Mouse (Mus musculus): ENCODE measurements around the gene a. TPM values are rescaled to one million over a fixed set of nuclear protein-coding genes. Genes with fewer than 3 reads are reported as not detected.
"Not testable (repeated sequence)": the region's sequence is repeated elsewhere in the genome, so short reads cannot be mapped to it uniquely, and the experiment has no call there.

The a gene
- polyA plus RNA-seq, 1 experiment from 2014 or later: 0.94 TPM

DNA sequence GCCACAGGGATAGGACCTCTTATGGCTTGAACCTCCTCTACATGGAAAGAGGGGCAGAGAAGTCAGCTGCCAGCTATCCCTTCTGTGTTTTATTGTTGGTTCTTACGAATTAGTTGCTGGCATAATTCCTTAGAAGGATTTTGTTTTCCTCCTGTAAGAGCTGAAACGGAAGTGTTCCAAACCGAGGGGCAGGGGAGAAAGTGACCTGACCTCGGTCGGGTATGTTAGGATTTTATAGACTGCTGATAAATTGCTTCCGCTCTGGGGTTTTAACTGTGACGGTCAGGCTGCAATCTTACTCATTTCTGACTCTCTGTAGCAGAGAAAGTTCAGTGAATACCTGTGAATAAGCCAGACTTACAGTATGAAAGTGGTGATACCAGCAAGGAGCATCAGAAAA, 158.2 kb downstream of the a start:
- WGBS: 84% methylated on average over 7 of the region's 7 CpGs
- DNase-seq (ENCODE audit: low spot score): no peak
- H3K27ac ChIP-seq (replicated peaks): no peak overlapping the region
- H3K27me3 ChIP-seq (ENCODE audit: low read depth, poor library complexity, severe bottlenecking): no peaks in the 10 kb centered on the region
- no peaks in the 10 kb centered on the region for H3K9me3 ChIP-seq (replicated peaks)
- H3K36me3 ChIP-seq: no peaks in the 10 kb centered on the region
- H3K4me3 ChIP-seq: no peak overlapping the region
- no peaks in the 10 kb centered on the region for H3K4me1 ChIP-seq

DNA sequence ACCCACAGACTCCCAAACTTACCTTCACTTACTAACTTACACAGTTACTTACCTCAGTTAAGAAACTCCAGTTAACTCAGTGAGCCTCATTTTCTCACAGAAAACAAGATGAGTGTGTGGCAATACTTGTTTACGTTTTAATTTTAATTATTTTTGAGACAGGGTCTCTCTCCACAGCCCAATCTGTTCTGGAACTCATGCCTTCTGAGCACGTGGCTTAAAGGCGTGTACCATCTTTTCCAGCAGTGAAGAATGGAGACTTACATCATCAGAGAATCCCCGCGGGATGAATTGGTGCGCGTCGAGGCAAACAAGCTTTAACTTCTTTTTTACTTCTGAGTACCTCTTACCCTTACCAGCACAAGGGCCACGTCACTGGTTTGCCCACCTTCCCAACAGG, 158.7 kb downstream of the a start:
- H3K4me1 ChIP-seq: no peaks in the 10 kb centered on the region
- no peaks in the 10 kb centered on the region for H3K27me3 ChIP-seq (ENCODE audit: low read depth, poor library complexity, severe bottlenecking)
- H3K9me3 ChIP-seq (replicated peaks): no peaks in the 10 kb centered on the region
- H3K27ac ChIP-seq (replicated peaks): no peak overlapping the region
- no peaks in the 10 kb centered on the region for H3K36me3 ChIP-seq
- WGBS: 81% methylated on average over 9 of the region's 9 CpGs
- H3K4me3 ChIP-seq: no peak overlapping the region
- no peak for DNase-seq (ENCODE audit: low spot score)

DNA sequence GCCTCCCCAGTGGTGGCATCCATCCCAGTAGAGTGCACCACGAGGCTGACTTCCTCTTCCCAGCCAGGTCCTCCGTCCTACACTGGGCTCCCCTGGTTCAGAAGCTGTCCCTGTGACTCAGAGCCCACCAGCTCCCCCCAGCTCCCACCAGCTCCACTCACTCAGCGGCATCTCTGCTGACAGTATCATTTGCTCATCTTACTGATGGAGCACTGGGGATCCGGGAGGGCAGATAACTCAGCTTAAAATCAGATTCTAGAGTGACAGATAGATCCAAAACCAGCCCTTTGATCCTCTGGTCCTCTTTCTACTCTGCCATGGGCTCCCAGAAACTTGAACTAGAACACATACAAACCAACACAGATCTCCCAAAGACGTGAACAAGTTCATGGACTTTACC, 159.4 kb downstream of the a start:
- no peaks in the 10 kb centered on the region for H3K36me3 ChIP-seq
- 0 out of 2 replicates have a peak overlapping the region, but pooled peaks have one; percentile 9 for H3K27ac ChIP-seq (replicated peaks)
- no peaks in the 10 kb centered on the region for H3K4me1 ChIP-seq
- H3K27me3 ChIP-seq (ENCODE audit: low read depth, poor library complexity, severe bottlenecking): no peaks in the 10 kb centered on the region
- 70% methylated on average over 5 of the region's 5 CpGs for WGBS
- no peaks in the 10 kb centered on the region for H3K9me3 ChIP-seq (replicated peaks)
- H3K4me3 ChIP-seq: no peak overlapping the region
- DNase-seq (ENCODE audit: low spot score): no peak

DNA sequence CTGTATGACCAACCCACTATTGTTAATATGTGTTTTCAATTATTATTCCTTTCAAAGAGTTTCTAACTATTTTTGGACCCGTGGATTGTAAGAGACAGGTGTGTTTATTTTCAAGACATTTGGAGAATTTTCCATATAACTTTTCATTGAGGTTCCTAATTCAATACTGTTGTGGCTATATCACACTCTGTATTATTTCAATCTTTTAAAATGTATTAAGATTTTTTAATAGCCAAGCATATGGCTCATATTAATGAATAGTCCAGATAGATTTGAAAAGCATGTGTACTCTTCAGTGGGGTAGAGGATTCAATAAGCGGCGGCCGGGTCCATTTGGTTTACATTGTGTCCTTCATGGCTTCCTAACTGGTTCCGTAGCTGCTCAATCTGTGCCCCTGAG, 168.3 kb downstream of the a start:
- no peaks in the 10 kb centered on the region for H3K36me3 ChIP-seq
- H3K27ac ChIP-seq (replicated peaks): no peak overlapping the region
- 93% methylated on average over 5 of the region's 5 CpGs for WGBS
- DNase-seq (ENCODE audit: low spot score): no peak
- peaks cover 4% of the 10 kb centered on the region; the same call in 1 of the 2 replicates for H3K4me1 ChIP-seq
- no peak overlapping the region for H3K4me3 ChIP-seq
- no peaks in the 10 kb centered on the region for H3K9me3 ChIP-seq (replicated peaks)
- H3K27me3 ChIP-seq (ENCODE audit: low read depth, poor library complexity, severe bottlenecking): no peaks in the 10 kb centered on the region

DNA sequence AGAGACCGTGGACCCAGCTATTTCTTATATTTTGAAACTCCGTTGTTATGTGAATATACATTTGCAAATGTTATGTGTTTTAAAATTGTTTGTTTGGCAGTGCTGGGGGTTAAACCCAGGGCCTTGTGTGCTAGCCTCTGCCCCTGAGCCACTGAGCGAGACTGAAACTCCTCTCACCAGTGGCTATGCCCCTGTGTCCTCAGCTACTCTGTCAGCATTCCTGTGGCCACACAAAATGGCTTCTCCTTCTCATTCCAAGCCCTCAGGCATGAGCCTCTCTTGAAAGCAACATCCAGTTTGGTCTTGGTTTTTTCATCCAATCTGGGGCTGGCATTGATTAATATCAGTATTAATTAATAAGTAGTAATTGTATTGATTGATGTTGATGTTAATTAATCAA, 168.7 kb downstream of the a start:
- no peaks in the 10 kb centered on the region for H3K36me3 ChIP-seq
- no peak overlapping the region for H3K4me3 ChIP-seq
- WGBS: 88% methylated on average over 3 of the region's 3 CpGs
- DNase-seq (ENCODE audit: low spot score): no peak
- no peaks in the 10 kb centered on the region for H3K9me3 ChIP-seq (replicated peaks)
- no peak overlapping the region for H3K27ac ChIP-seq (replicated peaks)
- H3K4me1 ChIP-seq: peaks cover 4% of the 10 kb centered on the region; the same call in 1 of the 2 replicates
- H3K27me3 ChIP-seq (ENCODE audit: low read depth, poor library complexity, severe bottlenecking): no peaks in the 10 kb centered on the region

DNA sequence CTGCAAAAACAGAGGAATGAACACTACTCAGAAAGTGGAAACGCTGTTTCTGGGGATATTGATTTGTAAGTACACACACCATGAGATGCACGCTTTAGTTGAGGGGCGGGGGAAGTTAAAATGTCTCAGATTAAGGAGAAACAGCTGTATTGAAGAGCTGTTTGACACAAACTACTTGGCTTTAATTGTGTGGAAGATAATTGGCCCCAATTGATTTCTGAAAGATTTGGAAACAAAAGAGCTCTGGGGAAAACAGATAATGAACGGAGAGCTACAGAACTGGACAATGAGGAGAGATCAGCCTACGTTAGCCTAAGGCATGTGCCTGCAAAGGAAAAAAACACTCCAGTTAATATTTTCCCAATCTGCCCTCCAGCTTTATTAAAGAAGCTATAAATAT, 172.0 kb downstream of the a start:
- Histone ChIP-seq H3K36me3 (no peaks in the 10 kb centered on the region), H3K4me1 (peaks cover 4% of the 10 kb centered on the region; the same call in 1 of the 2 replicates), H3K27me3 (ENCODE audit: low read depth, poor library complexity, severe bottlenecking) (no peaks in the 10 kb centered on the region), H3K9me3 (replicated peaks) (no peaks in the 10 kb centered on the region), H3K27ac (replicated peaks) (no peak overlapping the region), H3K4me3 (no peak overlapping the region)
- 56% methylated on average over 5 of the region's 5 CpGs for WGBS
- no peak for DNase-seq (ENCODE audit: low spot score)

DNA sequence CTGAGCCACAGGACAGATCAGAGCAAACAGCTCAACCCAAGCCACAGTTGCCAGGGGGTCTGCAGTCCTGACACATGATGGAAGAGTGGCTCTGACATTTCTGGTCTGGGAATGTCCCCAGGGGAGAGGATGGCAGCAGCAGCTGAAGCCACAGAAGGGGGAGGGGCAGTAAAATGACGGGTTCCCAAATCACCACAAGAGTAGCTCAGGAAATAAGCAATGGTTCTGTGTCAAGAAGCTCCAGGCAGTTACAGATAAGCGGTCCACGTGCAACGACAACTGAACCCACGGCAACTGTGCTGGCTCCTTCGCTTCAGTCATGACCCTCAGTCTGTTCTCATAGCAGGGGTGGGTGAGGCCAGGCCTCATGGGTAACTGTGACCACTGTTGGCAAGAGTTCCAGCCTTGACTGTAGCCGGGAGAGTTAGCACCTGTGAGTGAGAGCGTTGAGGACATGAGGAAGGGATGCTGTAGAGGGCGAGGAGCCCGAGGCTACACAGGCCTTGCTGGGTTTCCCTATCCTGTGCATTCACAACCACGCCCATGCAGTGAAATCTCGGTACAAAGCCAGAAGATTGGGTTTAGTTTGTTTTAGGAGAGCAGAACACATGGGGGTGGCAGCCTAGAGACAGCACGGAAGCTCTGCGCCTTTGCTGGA, 178.7 kb downstream of the a start:
- 75% methylated on average over 14 of the region's 14 CpGs for WGBS
- not testable (repeated sequence) for H3K36me3 ChIP-seq; H3K4me1 ChIP-seq; DNase-seq (ENCODE audit: low spot score); H3K27me3 ChIP-seq (ENCODE audit: low read depth, poor library complexity, severe bottlenecking); H3K4me3 ChIP-seq; H3K9me3 ChIP-seq (replicated peaks); H3K27ac ChIP-seq (replicated peaks)

DNA sequence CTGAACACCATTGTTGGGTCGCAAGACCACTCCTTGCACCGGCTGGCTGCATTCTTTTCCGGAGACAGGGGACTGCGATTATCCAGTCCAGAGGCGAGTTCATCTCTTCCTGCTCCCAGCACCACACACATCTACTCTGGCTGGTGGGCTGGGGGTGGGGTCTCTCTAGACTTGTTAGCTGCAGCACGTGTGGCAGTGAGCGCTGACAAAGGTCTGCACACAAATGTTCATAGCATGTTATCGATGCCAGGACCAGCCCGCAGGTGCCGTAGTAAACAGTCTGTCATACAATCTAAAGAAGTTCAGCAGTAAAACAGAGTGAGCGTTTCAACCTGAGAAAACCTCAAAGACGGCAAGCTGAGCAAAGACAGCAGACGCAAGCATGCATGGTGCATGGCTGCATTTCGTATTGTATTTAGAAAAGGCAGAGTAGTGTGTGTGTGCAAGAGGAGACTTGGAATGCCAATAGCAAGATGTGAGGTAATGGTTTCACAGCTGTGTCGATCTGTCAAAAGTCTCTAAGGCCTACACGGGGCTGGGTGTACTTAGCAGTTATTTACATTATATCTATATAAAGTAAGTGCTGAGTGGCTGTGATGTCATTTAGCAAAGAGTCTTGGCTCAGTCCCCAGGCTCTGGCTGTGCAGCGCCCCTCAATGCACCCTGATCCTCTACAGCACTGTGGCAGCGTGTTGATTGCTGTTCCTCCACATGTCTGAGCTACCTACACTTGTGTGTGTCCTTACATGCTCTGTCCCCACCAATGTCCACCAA, 180.9 kb downstream of the a start:
- no peak for DNase-seq (ENCODE audit: low spot score)
- no peak overlapping the region for H3K27ac ChIP-seq (replicated peaks)
- WGBS: 75% methylated on average over 18 of the region's 18 CpGs
- H3K4me3 ChIP-seq: no peak overlapping the region
- 0 out of 2 replicates have a peak, but pooled peaks cover 6% of the 10 kb centered on the region for H3K4me1 ChIP-seq
- no peaks in the 10 kb centered on the region for H3K27me3 ChIP-seq (ENCODE audit: low read depth, poor library complexity, severe bottlenecking)
- no peaks in the 10 kb centered on the region for H3K9me3 ChIP-seq (replicated peaks)
- H3K36me3 ChIP-seq: no peaks in the 10 kb centered on the region

DNA sequence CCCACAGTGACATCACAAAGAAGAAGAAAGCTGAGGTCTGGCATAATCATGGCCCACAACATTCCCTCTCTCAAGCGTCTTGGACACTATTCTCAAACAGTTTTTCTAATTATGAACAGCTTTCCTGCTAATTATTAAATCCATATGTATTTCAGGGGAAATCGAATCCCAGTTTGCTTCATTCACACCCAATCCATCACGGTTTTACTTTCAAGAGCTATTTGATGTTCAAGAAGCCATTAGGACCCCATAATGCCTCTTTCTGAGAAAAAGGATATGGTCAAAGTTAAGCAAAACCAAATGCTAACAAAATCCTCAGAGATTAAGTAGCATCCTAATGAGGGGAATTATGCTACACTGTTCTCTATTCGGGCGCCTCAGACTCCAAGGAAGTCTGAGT, 181.8 kb downstream of the a start:
- no peak for DNase-seq (ENCODE audit: low spot score)
- H3K27me3 ChIP-seq (ENCODE audit: low read depth, poor library complexity, severe bottlenecking): no peaks in the 10 kb centered on the region
- H3K4me1 ChIP-seq: 0 out of 2 replicates have a peak, but pooled peaks cover 6% of the 10 kb centered on the region
- H3K4me3 ChIP-seq: no peak overlapping the region
- 78% methylated on average over 5 of the region's 5 CpGs for WGBS
- H3K27ac ChIP-seq (replicated peaks): no peak overlapping the region
- H3K9me3 ChIP-seq (replicated peaks): no peaks in the 10 kb centered on the region
- no peaks in the 10 kb centered on the region for H3K36me3 ChIP-seq

DNA sequence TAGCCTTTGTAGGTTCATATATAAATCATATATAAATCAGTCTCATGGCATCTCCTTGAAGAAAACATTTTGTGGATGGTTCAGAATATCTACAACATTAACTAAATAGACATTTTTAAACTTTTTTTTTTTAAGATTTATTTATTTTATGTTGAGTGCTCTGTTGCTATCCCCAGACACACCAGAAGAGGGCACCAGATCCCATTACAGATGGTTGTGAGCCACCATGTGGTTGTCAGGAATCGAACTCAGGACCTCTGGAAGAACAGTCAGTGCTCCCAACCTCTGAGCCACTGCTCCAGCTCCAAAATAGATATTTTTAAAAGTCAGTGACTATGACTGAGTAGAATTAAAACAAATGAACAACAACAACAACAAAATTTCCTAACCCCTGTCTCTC, 195.4 kb downstream of the a start:
- H3K4me3 ChIP-seq: no peak overlapping the region
- H3K27ac ChIP-seq (replicated peaks): no peak overlapping the region
- no peaks in the 10 kb centered on the region for H3K36me3 ChIP-seq
- H3K9me3 ChIP-seq (replicated peaks): no peaks in the 10 kb centered on the region
- no peaks in the 10 kb centered on the region for H3K4me1 ChIP-seq
- 70% methylated on average over 1 of the region's 1 CpGs for WGBS
- no peaks in the 10 kb centered on the region for H3K27me3 ChIP-seq (ENCODE audit: low read depth, poor library complexity, severe bottlenecking)
- no peak for DNase-seq (ENCODE audit: low spot score)

DNA sequence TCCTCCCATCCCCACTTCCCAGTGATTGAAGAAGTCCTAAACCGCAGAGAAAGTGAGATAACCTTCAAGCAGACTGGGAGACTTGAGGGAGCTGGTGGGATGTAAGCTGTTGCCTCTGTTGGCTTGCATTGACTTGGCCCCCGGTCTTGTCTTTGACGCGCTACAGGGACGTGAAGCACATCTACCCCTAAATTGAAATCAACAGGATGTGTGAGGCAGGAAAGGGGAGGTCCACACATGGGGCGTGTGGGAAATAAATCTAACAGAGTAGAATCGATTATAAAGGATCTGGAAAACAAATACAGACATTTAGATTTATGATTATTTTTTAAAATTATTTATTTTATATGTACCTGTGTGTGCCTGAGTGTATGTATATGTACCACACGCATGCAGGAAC, 200.2 kb downstream of the a start:
- no peak for DNase-seq (ENCODE audit: low spot score)
- Histone ChIP-seq H3K36me3 (no peaks in the 10 kb centered on the region), H3K4me1 (no peaks in the 10 kb centered on the region), H3K9me3 (replicated peaks) (no peaks in the 10 kb centered on the region), H3K4me3 (no peak overlapping the region), H3K27me3 (ENCODE audit: low read depth, poor library complexity, severe bottlenecking) (no peaks in the 10 kb centered on the region), H3K27ac (replicated peaks) (no peak overlapping the region)
- WGBS: 88% methylated on average over 8 of the region's 8 CpGs

DNA sequence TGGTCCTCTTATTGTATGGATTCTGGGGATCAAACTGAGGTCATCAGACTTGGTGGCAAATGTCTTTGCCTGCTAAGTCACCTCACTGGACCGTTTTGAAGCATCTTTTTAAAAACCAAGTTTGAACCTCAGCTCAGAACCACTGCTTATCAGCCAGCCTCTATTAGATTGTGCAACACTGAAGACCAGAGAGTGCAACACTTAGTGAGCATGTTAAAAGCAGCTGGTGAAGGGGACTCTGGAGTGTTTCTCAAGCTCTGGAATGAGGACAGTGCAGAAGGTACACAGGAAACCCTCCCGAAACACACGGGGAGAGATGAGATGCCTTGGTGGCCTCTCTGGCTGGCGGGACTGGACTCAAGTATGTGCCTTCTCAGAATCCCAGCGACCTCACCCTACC, 200.9 kb downstream of the a start:
- 86% methylated on average over 5 of the region's 5 CpGs for WGBS
- no peak overlapping the region for H3K27ac ChIP-seq (replicated peaks)
- H3K4me1 ChIP-seq: no peaks in the 10 kb centered on the region
- no peak for DNase-seq (ENCODE audit: low spot score)
- H3K27me3 ChIP-seq (ENCODE audit: low read depth, poor library complexity, severe bottlenecking): no peaks in the 10 kb centered on the region
- H3K36me3 ChIP-seq: no peaks in the 10 kb centered on the region
- H3K4me3 ChIP-seq: no peak overlapping the region
- no peaks in the 10 kb centered on the region for H3K9me3 ChIP-seq (replicated peaks)

DNA sequence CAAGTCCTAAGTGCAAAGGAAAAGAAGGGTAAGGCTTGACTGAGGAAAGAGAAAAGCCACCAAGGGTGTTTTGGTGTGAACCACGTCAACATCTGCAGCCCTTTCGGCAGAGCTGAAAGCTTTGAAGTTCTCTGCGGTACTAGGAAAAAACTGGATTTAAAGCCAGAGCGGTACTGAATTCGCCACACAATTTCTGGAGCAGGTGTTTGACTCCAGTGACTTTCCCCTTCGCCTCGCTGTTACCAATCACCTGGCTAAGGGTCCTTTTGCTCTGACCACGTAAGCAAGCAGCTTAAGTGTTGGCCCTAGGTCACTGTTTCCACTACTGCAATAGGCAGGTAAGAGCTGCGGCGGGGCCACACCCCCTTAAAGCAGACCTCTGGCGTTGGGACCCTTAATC, 214.3 kb downstream of the a start:
- no peaks in the 10 kb centered on the region for H3K36me3 ChIP-seq
- no peaks in the 10 kb centered on the region for H3K4me1 ChIP-seq
- no peak overlapping the region for H3K27ac ChIP-seq (replicated peaks)
- no peaks in the 10 kb centered on the region for H3K9me3 ChIP-seq (replicated peaks)
- no peak for DNase-seq (ENCODE audit: low spot score)
- H3K4me3 ChIP-seq: no peak overlapping the region
- no peaks in the 10 kb centered on the region for H3K27me3 ChIP-seq (ENCODE audit: low read depth, poor library complexity, severe bottlenecking)
- WGBS: 93% methylated on average over 11 of the region's 11 CpGs

Measured in midbrain, embryonic 10.5 days (tissue).